Mouse (Mus musculus) C2C12 (cell line): ENCODE data around the gene Anks1b.

ENCODE experiments used
- CEBPB ChIP-seq: IDR thresholded peaks from one replicate; pipeline ENCODE4 v1.6.1; 2011; ENCODE audit warnings: low read depth, mild to moderate bottlenecking, control low read depth, moderate library complexity
- CTCF ChIP-seq: IDR thresholded peaks from one replicate; pipeline ENCODE4 v1.5.1; 2011; ENCODE audit not compliant: control insufficient read depth, insufficient read depth, insufficient read length
- MAX ChIP-seq: IDR thresholded peaks from one replicate; pipeline ENCODE4 v1.6.1; 2011; ENCODE audit warnings: mild to moderate bottlenecking, control low read depth

DNA sequence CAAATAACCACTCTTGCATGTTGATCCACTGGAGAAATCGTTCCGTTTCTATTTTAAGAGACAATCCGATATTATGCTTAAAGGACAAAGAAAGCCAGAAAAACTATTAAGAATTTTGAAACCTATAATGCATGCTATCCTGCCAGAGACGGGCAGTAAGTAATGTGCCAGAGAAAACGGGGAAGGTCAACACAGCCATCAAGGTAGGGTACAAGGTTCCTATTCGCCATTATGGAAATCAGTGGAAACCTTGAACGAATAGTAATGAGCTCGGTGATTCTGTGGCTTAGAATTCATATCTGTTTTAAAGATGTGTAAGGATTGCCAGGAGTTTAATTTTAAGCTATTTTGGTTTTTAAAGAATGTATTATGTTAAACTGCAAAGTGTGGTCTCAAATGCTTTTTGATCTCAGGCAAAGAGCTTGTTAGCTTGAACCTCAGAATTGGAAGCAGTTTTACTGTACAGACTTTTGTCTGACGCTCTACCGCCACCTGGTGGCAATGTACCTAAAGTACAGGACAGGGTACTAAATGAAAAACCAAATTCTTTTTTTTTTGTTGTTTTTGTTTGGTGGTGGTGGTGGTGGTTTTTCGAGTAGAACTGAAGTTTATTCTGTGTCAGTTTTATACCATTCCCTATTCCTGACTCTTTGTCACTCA is 816.7 kb downstream of the Anks1b start:
- TF ChIP-seq MAX (no peak), CEBPB (no peak), CTCF (no peak)
